Mouse (Mus musculus): ENCODE results near the gene Olfr551. TPM values are rescaled to one million over a fixed set of nuclear protein-coding genes. Genes with fewer than 3 reads are reported as not detected.

Olfr551 gene
- polyA plus RNA-seq, 1 experiment from 2014 or later: not detected

GRCm38 (mm10) chr7:102553279-102553678 lies 38.4 kb downstream of the Olfr551 start:
- Histone ChIP-seq H3K4me1 (replicated peaks) (no peaks in the 10 kb centered on the region), H3K27me3 (no peaks in the 10 kb centered on the region), H3K9me3 (no peaks in the 10 kb centered on the region), H3K9ac (no peak overlapping the region), H3K4me2 (no peak overlapping the region), H3K4me3 (no peak overlapping the region), H3K36me3 (no peaks in the 10 kb centered on the region), H3K27ac (no peak overlapping the region)
- ATAC-seq (ENCODE audit: low FRiP score): no peak
- WGBS: 76% methylated on average over 3 of the region's 3 CpGs

- Histone ChIP-seq H3K9me3 (no peaks in the 10 kb centered on the region), H3K27me3 (no peaks in the 10 kb centered on the region), H3K36me3 (no peaks in the 10 kb centered on the region), H3K4me1 (replicated peaks) (no peaks in the 10 kb centered on the region), H3K9ac (no peak within 1 kb of the TSS), H3K27ac (no peak within 1 kb of the TSS), H3K4me3 (no peak within 1 kb of the TSS), H3K4me2 (no peak within 1 kb of the TSS)
- no peak for ATAC-seq (ENCODE audit: low FRiP score)
- WGBS: 95% methylated on average over 3 of the region's 3 CpGs
Observed at GRCm38 (mm10) chr7:102549570-102549969, 42.1 kb downstream of the Olfr551 start, which contains the start of gene Olfr549. Gene Olfr549, plus strand, starts transcription at chr7:102549870.

DNA sequence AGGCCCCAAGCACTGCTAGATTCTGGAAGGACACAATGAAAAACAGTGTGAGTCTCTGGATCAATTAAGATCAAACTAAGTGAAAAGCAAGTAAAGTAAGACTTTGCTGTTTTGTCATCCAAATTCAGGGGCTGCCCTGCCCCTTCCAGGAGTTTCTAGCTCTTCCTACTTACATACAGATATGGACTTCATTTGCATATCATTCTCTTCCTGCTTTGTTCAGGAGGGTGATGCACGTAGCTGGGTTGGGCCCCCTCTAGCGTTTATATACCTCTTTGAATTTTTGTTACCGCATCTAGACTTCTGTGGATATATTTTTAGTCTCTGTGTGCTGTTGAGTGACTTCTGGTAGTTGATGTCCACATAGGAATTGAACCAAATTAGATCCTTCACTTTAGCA lies 50.4 kb downstream of the Olfr551 start:
- H3K4me1 ChIP-seq (replicated peaks): no peaks in the 10 kb centered on the region
- H3K4me3 ChIP-seq: no peak overlapping the region
- H3K36me3 ChIP-seq: no peaks in the 10 kb centered on the region
- WGBS: 66% methylated on average over 3 of the region's 3 CpGs
- ATAC-seq (ENCODE audit: low FRiP score): no peak
- H3K9me3 ChIP-seq: no peaks in the 10 kb centered on the region
- H3K4me2 ChIP-seq: no peak overlapping the region
- no peak overlapping the region for H3K27ac ChIP-seq
- H3K9ac ChIP-seq: no peak overlapping the region
- H3K27me3 ChIP-seq: no peaks in the 10 kb centered on the region

GRCm38 (mm10) chr7:102540596-102540995 lies 51.1 kb downstream of the Olfr551 start, which contains the start of gene Olfr548-ps1:
Gene Olfr548-ps1, plus strand, starts transcription at chr7:102540896.
- H3K9me3 ChIP-seq: no peaks in the 10 kb centered on the region
- no peak within 1 kb of the TSS for H3K4me3 ChIP-seq
- 91% methylated on average over 2 of the region's 2 CpGs for WGBS
- H3K36me3 ChIP-seq: no peaks in the 10 kb centered on the region
- no peaks in the 10 kb centered on the region for H3K27me3 ChIP-seq
- H3K27ac ChIP-seq: no peak within 1 kb of the TSS
- H3K9ac ChIP-seq: no peak within 1 kb of the TSS
- H3K4me2 ChIP-seq: no peak within 1 kb of the TSS
- H3K4me1 ChIP-seq (replicated peaks): no peaks in the 10 kb centered on the region
- no peak for ATAC-seq (ENCODE audit: low FRiP score)

- no peak for ATAC-seq (ENCODE audit: low FRiP score)
- WGBS: 85% methylated on average over 1 of the region's 1 CpGs
- no peak within 1 kb of the TSS for H3K4me2 ChIP-seq
Observed at GRCm38 (mm10) chr7:102534449-102534848, 57.2 kb downstream of the Olfr551 start, which contains the start of gene Olfr547. Gene Olfr547, plus strand, starts transcription at chr7:102534749.

More at GRCm38 (mm10) chr7:102534449-102534848, 57.2 kb downstream of the Olfr551 start, which contains the start of gene Olfr547:
- H3K27me3 ChIP-seq: no peaks in the 10 kb centered on the region
- H3K27ac ChIP-seq: no peak within 1 kb of the TSS
- H3K9me3 ChIP-seq: no peaks in the 10 kb centered on the region
- H3K4me1 ChIP-seq (replicated peaks): no peaks in the 10 kb centered on the region
- no peak within 1 kb of the TSS for H3K9ac ChIP-seq
- no peaks in the 10 kb centered on the region for H3K36me3 ChIP-seq
- H3K4me3 ChIP-seq: no peak within 1 kb of the TSS

Other genes with a start within 250 kb of the Olfr551 start
- 58.6 and 59.2 TPM in 2 replicates for gene Rrm1, start 150.2 kb downstream of the Olfr551 start, polyA plus RNA-seq (2015; fragmentation: Nextera tagmentation; extraction: Ambion mirVana)
- 0.60 and 0.85 TPM in 2 replicates for gene Olfr543, start 110.2 kb downstream of the Olfr551 start, polyA plus RNA-seq (2015; fragmentation: Nextera tagmentation; extraction: Ambion mirVana)
- 0.21 and 0.30 TPM in 2 replicates for gene Olfr544, start 103.6 kb downstream of the Olfr551 start, polyA plus RNA-seq (2015; fragmentation: Nextera tagmentation; extraction: Ambion mirVana)
- 0.14 and 0.19 TPM in 2 replicates for gene Olfr545, start 92.3 kb downstream of the Olfr551 start, polyA plus RNA-seq (2015; fragmentation: Nextera tagmentation; extraction: Ambion mirVana)
- not detected in 2 replicates for gene Olfr547, start 57.1 kb downstream of the Olfr551 start, polyA plus RNA-seq (2015; fragmentation: Nextera tagmentation; extraction: Ambion mirVana)
- gene Olfr548-ps1, start 51.0 kb downstream of the Olfr551 start, polyA plus RNA-seq (2015; fragmentation: Nextera tagmentation; extraction: Ambion mirVana): not detected in 2 replicates
- not detected in 2 replicates for gene Olfr549, start 42.0 kb downstream of the Olfr551 start, polyA plus RNA-seq (2015; fragmentation: Nextera tagmentation; extraction: Ambion mirVana)
- 0.19 and 0.32 TPM in 2 replicates for gene Trim21, start 26.4 kb downstream of the Olfr551 start, polyA plus RNA-seq (2015; fragmentation: Nextera tagmentation; extraction: Ambion mirVana)
- gene Olfr550, start 20.4 kb downstream of the Olfr551 start, polyA plus RNA-seq (2015; fragmentation: Nextera tagmentation; extraction: Ambion mirVana): not detected in 2 replicates
- gene Olfr552, start 5.9 kb upstream of the Olfr551 start, polyA plus RNA-seq (2015; fragmentation: Nextera tagmentation; extraction: Ambion mirVana): not detected in 2 replicates
- gene Olfr553, start 26.3 kb upstream of the Olfr551 start, polyA plus RNA-seq (2015; fragmentation: Nextera tagmentation; extraction: Ambion mirVana): not detected in 2 replicates
- not detected in 2 replicates for gene Olfr554, start 46.5 kb upstream of the Olfr551 start, polyA plus RNA-seq (2015; fragmentation: Nextera tagmentation; extraction: Ambion mirVana)
- not detected in 2 replicates for gene Olfr555, start 66.9 kb upstream of the Olfr551 start, polyA plus RNA-seq (2015; fragmentation: Nextera tagmentation; extraction: Ambion mirVana)
- gene Olfr556, start 73.0 kb upstream of the Olfr551 start, polyA plus RNA-seq (2015; fragmentation: Nextera tagmentation; extraction: Ambion mirVana): not detected in 2 replicates
- 7.2 and 8.0 TPM in 2 replicates for gene Trim68, start 95.4 kb upstream of the Olfr551 start, polyA plus RNA-seq (2015; fragmentation: Nextera tagmentation; extraction: Ambion mirVana)
- gene Olfr557, start 104.0 kb upstream of the Olfr551 start, polyA plus RNA-seq (2015; fragmentation: Nextera tagmentation; extraction: Ambion mirVana): not detected in 2 replicates
- gene Olfr558, start 110.3 kb upstream of the Olfr551 start, polyA plus RNA-seq (2015; fragmentation: Nextera tagmentation; extraction: Ambion mirVana): 0.39 TPM in 2 replicates
- gene Olfr33, start 127.2 kb upstream of the Olfr551 start, polyA plus RNA-seq (2015; fragmentation: Nextera tagmentation; extraction: Ambion mirVana): not detected in 2 replicates
- gene Olfr559, start 135.6 kb upstream of the Olfr551 start, polyA plus RNA-seq (2015; fragmentation: Nextera tagmentation; extraction: Ambion mirVana): not detected in 2 replicates
- gene Olfr560, start 167.5 kb upstream of the Olfr551 start, polyA plus RNA-seq (2015; fragmentation: Nextera tagmentation; extraction: Ambion mirVana): not detected in 2 replicates
- 0.09 and 0.10 TPM in 2 replicates for gene Olfr78, start 167.6 kb upstream of the Olfr551 start, polyA plus RNA-seq (2015; fragmentation: Nextera tagmentation; extraction: Ambion mirVana)
- not detected in 2 replicates for gene Olfr561, start 179.3 kb upstream of the Olfr551 start, polyA plus RNA-seq (2015; fragmentation: Nextera tagmentation; extraction: Ambion mirVana)
- not detected in 2 replicates for gene Olfr564, start 211.6 kb upstream of the Olfr551 start, polyA plus RNA-seq (2015; fragmentation: Nextera tagmentation; extraction: Ambion mirVana)

Measured in hindbrain, embryonic 13.5 days (tissue).